ENCODE assay signal across 23 mouse cellular contexts in the genomic region with DNA sequence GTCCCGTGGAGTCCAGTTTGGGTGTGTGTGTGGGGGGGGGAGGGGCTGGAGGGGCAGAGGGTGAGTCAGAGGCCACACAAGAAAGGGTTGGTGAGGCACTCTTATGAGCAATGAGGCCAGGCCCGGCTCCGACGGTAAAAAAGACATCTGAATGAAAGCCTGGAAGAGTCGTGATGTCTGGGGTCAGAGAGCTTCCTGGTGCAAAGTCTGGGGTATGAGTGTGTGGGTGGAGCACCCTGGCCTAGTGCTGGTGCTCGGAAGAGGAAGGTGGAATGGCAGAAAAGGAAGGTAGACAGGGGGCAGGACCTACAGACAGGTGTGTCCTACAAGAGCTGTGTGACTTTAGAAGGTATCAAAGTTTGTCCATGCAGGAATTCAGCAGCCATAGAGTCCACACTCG. TPM values are rescaled to one million over a fixed set of nuclear protein-coding genes. Genes with fewer than 3 reads are reported as not detected.
"Had no signal": no experiment of that assay in that cellular context is flagged by ENCODE, and none has a peak within 500 bp of the region (broad histone marks: within the 10 kb centered on the region; RNA-seq: fewer than 3 reads in every experiment).

No protein-coding gene starts in this region.

- H3K4me3 ChIP-seq: limb, embryonic 12.5 days; limb, embryonic 15.5 days; midbrain, embryonic 12.5 days; midbrain, embryonic 15.5 days; myocyte; neural tube, embryonic 13.5 days had no signal

- H3K9ac ChIP-seq: limb, embryonic 12.5 days; limb, embryonic 15.5 days; liver, embryonic 14.5 days; liver, postnatal 0 days; lung, embryonic 14.5 days; midbrain, embryonic 12.5 days; midbrain, embryonic 15.5 days; neural tube, embryonic 13.5 days had no signal

- H3K4me2 ChIP-seq: limb, embryonic 12.5 days; limb, embryonic 15.5 days; liver, embryonic 11.5 days; lung, embryonic 14.5 days; midbrain, embryonic 12.5 days; midbrain, embryonic 15.5 days; neural tube, embryonic 13.5 days had no signal

- DNase-seq: kidney, adult 9 months; left cerebral cortex, postnatal 4 days; liver, postnatal 0 days; lung, embryonic 14.5 days; thymus, postnatal 36 days had no signal

- H3K27ac ChIP-seq: limb, embryonic 12.5 days; limb, embryonic 15.5 days; liver, embryonic 14.5 days; macrophage; midbrain, embryonic 12.5 days; midbrain, embryonic 15.5 days; neural tube, embryonic 13.5 days had no signal

- H3K4me1 ChIP-seq: limb, embryonic 12.5 days; limb, embryonic 15.5 days; midbrain, embryonic 12.5 days; midbrain, embryonic 15.5 days; neural tube, embryonic 13.5 days had no signal

- H3K36me3 ChIP-seq: limb, embryonic 12.5 days; limb, embryonic 15.5 days; midbrain, embryonic 12.5 days; midbrain, embryonic 15.5 days; neural tube, embryonic 13.5 days had no signal

- H3K9me3 ChIP-seq: limb, embryonic 12.5 days; limb, embryonic 15.5 days; midbrain, embryonic 12.5 days; midbrain, embryonic 15.5 days; neural tube, embryonic 13.5 days had no signal

- ATAC-seq: liver, postnatal 0 days; lung, postnatal 0 days; midbrain, embryonic 15.5 days had no signal

RNA-seq across cellular contexts. Expression of gene Krt20, which starts 20.9 kb away (rescaled TPM):
- total RNA-seq: layer of hippocampus, adult 18-20 months; layer of hippocampus, postnatal 14 days; left cerebral cortex, adult 8-10 months; left cerebral cortex, postnatal 14 days; left cerebral cortex, postnatal 4 days; megakaryocyte, adult 5-6 weeks; monocyte, adult 5-6 weeks; neutrophil, adult 5-6 weeks had no signal
- polyA plus RNA-seq: macrophage, myocyte had no signal

RNA-seq across cellular contexts. Expression of gene Krt23, which starts 34.0 kb away (rescaled TPM):
- total RNA-seq: layer of hippocampus, adult 18-20 months; layer of hippocampus, postnatal 14 days; left cerebral cortex, adult 8-10 months; left cerebral cortex, postnatal 14 days; left cerebral cortex, postnatal 4 days; megakaryocyte, adult 5-6 weeks; monocyte, adult 5-6 weeks had no signal
- polyA plus RNA-seq: macrophage; midbrain, embryonic 12.5 days; midbrain, embryonic 15.5 days; neural tube, embryonic 13.5 days had no signal

RNA-seq across cellular contexts. Expression of gene Krt12, which starts 36.8 kb away (rescaled TPM):
- total RNA-seq: megakaryocyte, adult 5-6 weeks; monocyte, adult 5-6 weeks had no signal
- polyA plus RNA-seq: intestine, embryonic 14.5 days; limb, embryonic 12.5 days; liver, embryonic 11.5 days; liver, embryonic 14.5 days; liver, postnatal 0 days; lung, embryonic 14.5 days; lung, postnatal 0 days; macrophage; midbrain, embryonic 12.5 days; myocyte had no signal
